Mouse (Mus musculus) heart, postnatal 0 days (tissue): ENCODE measurements at regions not wholly inside any gene's neighbourhood (a gene's known extent, or its start where the extent isn't known, plus 50 kb on each side); places are given as distances from the start of the nearest gene placed in this dataset.

Source experiments
- CTCF ChIP-seq: IDR thresholded peaks from 2 replicates; pipeline ENCODE4 v1.5.1; 2016; ENCODE audit warnings: antibody characterized with exemption, control low read depth, low read depth
- EP300 ChIP-seq: IDR thresholded peaks from 2 replicates; pipeline ENCODE4 v1.6.1; 2016; ENCODE audit warnings: antibody characterized with exemption, low read depth

DNA sequence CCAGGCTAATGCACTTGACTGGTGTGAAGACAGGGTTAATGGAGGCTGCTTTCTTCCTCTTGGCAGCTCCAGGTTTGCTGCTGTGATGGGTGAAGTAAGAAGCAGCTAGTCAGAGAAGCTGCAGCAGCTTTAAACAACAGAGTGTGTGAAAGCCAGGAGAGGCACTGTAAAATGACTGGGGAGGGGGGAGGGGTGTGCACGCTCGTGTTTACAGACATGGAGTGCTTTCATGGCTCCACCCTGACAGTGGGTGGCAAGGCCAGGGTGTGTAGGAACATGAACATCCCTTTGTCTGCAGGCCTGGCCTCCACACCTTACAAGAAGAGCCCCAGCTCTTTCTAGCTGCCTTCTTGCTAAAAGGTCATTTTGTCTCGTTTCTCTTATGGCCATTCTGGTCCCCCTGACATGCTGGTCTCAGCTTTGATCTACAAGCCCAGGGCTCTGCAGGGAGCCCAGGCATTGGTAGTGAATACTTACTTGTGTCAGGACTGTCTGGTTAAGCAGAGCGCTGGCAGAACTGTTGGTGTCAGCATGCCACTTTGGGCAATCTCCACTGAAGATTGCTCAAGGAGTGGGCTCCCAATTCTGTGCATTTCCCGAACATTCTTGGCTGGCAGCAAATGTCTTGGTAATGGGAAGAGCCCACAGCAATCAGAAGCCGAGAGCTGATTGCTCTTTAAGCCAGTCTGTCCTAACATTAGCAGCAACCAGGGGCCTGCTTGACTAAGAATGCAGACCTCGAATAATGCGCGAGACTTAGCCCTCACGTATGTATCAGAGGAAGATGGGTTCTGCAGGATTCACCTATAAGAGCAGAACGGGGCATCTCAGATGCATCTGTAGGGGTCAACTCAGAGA lies 260.5 kb upstream of the Cnr1 start:
- no peak for TF ChIP-seq CTCF
- no peak for TF ChIP-seq EP300
